Mouse (Mus musculus): ENCODE measurements around the gene Scrn1. TPM values are rescaled to one million over a fixed set of nuclear protein-coding genes. Genes with fewer than 3 reads are reported as not detected.

Gene Scrn1
- total and polyA plus RNA-seq, 2 experiments from 2014 or later: 91.7 to 121 TPM

DNA sequence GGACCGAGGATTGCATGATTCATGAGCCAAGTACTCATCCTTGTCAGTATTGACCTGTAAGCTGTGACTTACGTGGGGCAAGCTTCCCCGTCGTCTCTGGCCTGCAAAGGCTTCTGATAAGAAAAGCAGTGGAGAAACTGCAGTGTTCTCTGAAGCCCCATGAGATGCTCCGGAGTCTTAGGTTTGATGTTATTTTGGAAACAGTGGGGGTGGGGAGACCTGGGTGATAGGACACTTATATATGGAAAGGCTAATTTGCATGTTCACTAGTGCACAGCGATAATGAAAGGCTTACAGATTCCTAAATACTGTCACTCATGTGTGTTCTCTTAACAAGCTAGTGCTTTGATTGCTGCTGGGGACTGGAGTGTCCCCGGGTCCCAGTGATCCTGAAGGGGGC lies 106.6 kb downstream of the Scrn1 start:
- no peak overlapping the region for H3K4me3 ChIP-seq (ENCODE audit: low read length)
- H3K9me3 ChIP-seq (ENCODE audit: low read length): no peaks in the 10 kb centered on the region
- no peaks in the 10 kb centered on the region for H3K36me3 ChIP-seq (ENCODE audit: insufficient read depth, low read length)
- ATAC-seq (no peak), DNase-seq (ENCODE audit: low spot score) (no peak)
- no peaks in the 10 kb centered on the region for H3K27me3 ChIP-seq (ENCODE audit: insufficient read depth, low read length)
- H3K4me1 ChIP-seq (ENCODE audit: insufficient read depth, low read length): peaks cover 7% of the 10 kb centered on the region; the same call in 1 of the 2 replicates
- H3K9ac ChIP-seq (replicated peaks; ENCODE audit: low read length): no peak overlapping the region
- no peak for TF ChIP-seq CTCF (IDR thresholded peaks at IDR 0.05; ENCODE audit: low read depth)
- WGBS: 58% methylated on average over 7 of the region's 7 CpGs
- H3K4me2 ChIP-seq (ENCODE audit: low read depth, low read length): no peak overlapping the region
- no peak overlapping the region for H3K27ac ChIP-seq

Other genes starting within 250 kb of the Scrn1 start
- 0.37 and 1.3 TPM in 2 replicates for gene Prr15, start 240.7 kb downstream of the Scrn1 start, total RNA-seq (2014; rRNA removed)
- 1.4 and 1.8 TPM in 2 replicates for gene Prr15, start 240.7 kb downstream of the Scrn1 start, polyA plus RNA-seq (2015; fragmentation: Nextera tagmentation; extraction: Ambion mirVana)
- 1.4 and 4.2 TPM in 2 replicates for gene Wipf3, start 136.9 kb downstream of the Scrn1 start, total RNA-seq (2014; rRNA removed)
- gene Wipf3, start 136.9 kb downstream of the Scrn1 start, polyA plus RNA-seq (2015; fragmentation: Nextera tagmentation; extraction: Ambion mirVana): 1.0 TPM in 2 replicates
- gene Plekha8, start 28.6 kb upstream of the Scrn1 start, total RNA-seq (2014; rRNA removed): 12.9 and 13.4 TPM in 2 replicates
- 4.8 and 4.9 TPM in 2 replicates for gene Plekha8, start 28.6 kb upstream of the Scrn1 start, polyA plus RNA-seq (2015; fragmentation: Nextera tagmentation; extraction: Ambion mirVana)
- gene Fkbp14, start 30.8 kb upstream of the Scrn1 start, total RNA-seq (2014; rRNA removed): 4.9 and 5.7 TPM in 2 replicates
- 6.9 TPM in 2 replicates for gene Fkbp14, start 30.8 kb upstream of the Scrn1 start, polyA plus RNA-seq (2015; fragmentation: Nextera tagmentation; extraction: Ambion mirVana)
- gene Mturn, start 115.1 kb upstream of the Scrn1 start, total RNA-seq (2014; rRNA removed): 148 TPM in 2 replicates
- 67.9 and 72.5 TPM in 2 replicates for gene Mturn, start 115.1 kb upstream of the Scrn1 start, polyA plus RNA-seq (2015; fragmentation: Nextera tagmentation; extraction: Ambion mirVana)